Comparison of ENCODE assay signal across 11 mouse cellular contexts in the genomic region with DNA sequence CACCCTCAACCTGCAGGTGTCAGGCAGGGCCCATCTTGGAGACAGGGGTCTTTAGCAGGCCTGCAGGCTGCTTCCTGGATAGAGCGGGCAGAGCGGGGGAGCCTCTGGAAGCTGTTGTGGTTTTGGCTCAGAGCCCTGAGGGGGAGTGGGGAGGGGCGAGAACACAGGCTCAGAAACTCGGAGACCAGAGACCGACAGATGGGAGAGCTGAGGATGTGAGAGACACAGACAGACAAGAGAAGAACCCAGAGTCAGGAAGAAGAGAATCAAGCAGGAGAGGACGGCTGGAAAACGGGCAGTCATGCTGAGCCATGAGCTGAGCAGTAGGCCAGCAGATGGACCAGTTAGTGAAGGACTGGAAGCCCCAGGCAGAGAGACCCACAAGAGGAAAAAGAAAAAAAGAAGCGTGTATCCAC. TPM values are rescaled to one million over a fixed set of nuclear protein-coding genes. Genes with fewer than 3 reads are reported as not detected.
DNase-seq lines count a peak whose midpoint lies in the region; ATAC-seq lines count a peak whose summit lies in the region.
"Had no signal": no experiment of that assay in that cellular context is flagged by ENCODE, and none has a peak within 500 bp of the region (broad histone marks: within the 10 kb centered on the region; RNA-seq: fewer than 3 reads in every experiment).

No protein-coding gene starts in this region.

- WGBS in limb, embryonic 13.5 days, result 26% methylated on average over 8 of the region's 8 CpGs
- WGBS in limb, embryonic 10.5 days, result 52% methylated on average over 8 of the region's 8 CpGs
- 39% methylated on average over 8 of the region's 8 CpGs for WGBS in hindbrain, embryonic 12.5 days

- no peak overlapping the region for H3K27ac ChIP-seq in limb, embryonic 13.5 days
- no peak overlapping the region for H3K27ac ChIP-seq in limb, embryonic 10.5 days
- peak overlapping the region; percentile 64 for H3K27ac ChIP-seq in hindbrain, embryonic 12.5 days

- no peak overlapping the region for H3K4me3 ChIP-seq in limb, embryonic 13.5 days
- H3K4me3 ChIP-seq in limb, embryonic 10.5 days, result no peak overlapping the region
- H3K4me3 ChIP-seq in hindbrain, embryonic 12.5 days, result no peak overlapping the region

- no peak for DNase-seq in limb, embryonic 10.5 days (ENCODE audit: low spot score)
- DNase-seq in cerebellum, postnatal 14 days, result peak; percentile 75 to 77
- DNase-seq in right cerebral cortex, postnatal 36 days (ENCODE audit: low spot score in 2 of 2), result peak; percentile 55 to 62
- no peak for DNase-seq in adrenal gland, postnatal 36 days
- no peak for DNase-seq in heart, postnatal 25 days (ENCODE audit: low spot score)
- DNase-seq in heart, postnatal 4 days, result no peak

- H3K4me1 ChIP-seq in limb, embryonic 13.5 days, result peaks cover 17% of the 10 kb centered on the region; the same call in 1 of the 2 replicates
- no peaks in the 10 kb centered on the region for H3K4me1 ChIP-seq in limb, embryonic 10.5 days
- peaks cover 19% of the 10 kb centered on the region for H3K4me1 ChIP-seq in hindbrain, embryonic 12.5 days

- H3K9me3 ChIP-seq in limb, embryonic 13.5 days, result no peaks in the 10 kb centered on the region
- no peaks in the 10 kb centered on the region for H3K9me3 ChIP-seq in limb, embryonic 10.5 days (replicated peaks)
- no peaks in the 10 kb centered on the region for H3K9me3 ChIP-seq in hindbrain, embryonic 12.5 days (replicated peaks)

- no peaks in the 10 kb centered on the region for H3K36me3 ChIP-seq in limb, embryonic 13.5 days
- H3K36me3 ChIP-seq in limb, embryonic 10.5 days, result no peaks in the 10 kb centered on the region
- H3K36me3 ChIP-seq in hindbrain, embryonic 12.5 days, result no peaks in the 10 kb centered on the region

- no peak overlapping the region for H3K4me2 ChIP-seq in limb, embryonic 13.5 days (replicated peaks)
- no peak overlapping the region for H3K4me2 ChIP-seq in hindbrain, embryonic 12.5 days (replicated peaks)
- H3K4me2 ChIP-seq: liver, embryonic 11.5 days had no signal

- H3K9ac ChIP-seq in limb, embryonic 13.5 days, result no peak overlapping the region
- no peak overlapping the region for H3K9ac ChIP-seq in hindbrain, embryonic 12.5 days

- ATAC-seq in limb, embryonic 13.5 days (ENCODE audit: low FRiP score, low read depth), result peak; percentile 40; the same call in 1 of the 2 replicates
- peak; percentile 46; the same call in 1 of the 2 replicates for ATAC-seq in hindbrain, embryonic 12.5 days (ENCODE audit: low FRiP score)
- ATAC-seq: Patski had no signal

- intact Hi-C loops in heart, postnatal 25 days (cut with DNase I), result no loop called here

- H3K27me3 ChIP-seq in limb, embryonic 13.5 days, result peaks cover 40% of the 10 kb centered on the region
- H3K27me3 ChIP-seq in limb, embryonic 10.5 days (ENCODE audit: low read depth, poor library complexity, severe bottlenecking), result peaks cover 27% of the 10 kb centered on the region
- H3K27me3 ChIP-seq in hindbrain, embryonic 12.5 days, result 0 out of 2 replicates have a peak, but pooled peaks cover under 1% of the 10 kb centered on the region

RNA-seq across cellular contexts. Expression of gene Xkr7, which starts 14.2 kb away (rescaled TPM):
- not detected in 2 replicates for polyA plus RNA-seq in limb, embryonic 13.5 days (2015; fragmentation: Nextera tagmentation; extraction: Ambion mirVana)
- polyA plus RNA-seq in limb, embryonic 10.5 days (2016; fragmentation: Nextera tagmentation; extraction: Ambion mirVana), result not detected in 2 replicates
- 1.7 and 2.0 TPM in 2 replicates for polyA plus RNA-seq in hindbrain, embryonic 12.5 days (2016; fragmentation: Nextera tagmentation; extraction: Ambion mirVana)
- total RNA-seq in adrenal gland, postnatal 36 days (2021), result 1 to 10 TPM in 1 of 2 experiments, under 1 TPM in 1; 0.56 to 1.5 TPM
- total RNA-seq in heart, postnatal 25 days (2021), result not detected
- not detected for total RNA-seq in heart, postnatal 4 days (2021)
- polyA plus RNA-seq: liver, embryonic 11.5 days; Patski; spleen, adult 2 months had no signal

RNA-seq across cellular contexts. Expression of gene Ccm2l, which starts 19.9 kb away (rescaled TPM):
- polyA plus RNA-seq in limb, embryonic 13.5 days (2015; fragmentation: Nextera tagmentation; extraction: Ambion mirVana), result 1.7 and 1.9 TPM in 2 replicates
- polyA plus RNA-seq in limb, embryonic 10.5 days (2016; fragmentation: Nextera tagmentation; extraction: Ambion mirVana), result 1.5 and 1.7 TPM in 2 replicates
- polyA plus RNA-seq in hindbrain, embryonic 12.5 days (2016; fragmentation: Nextera tagmentation; extraction: Ambion mirVana), result 2.8 and 3.3 TPM in 2 replicates
- 10 to 100 TPM; 10.2 to 11.0 TPM for total RNA-seq in adrenal gland, postnatal 36 days (2021)
- 10 to 100 TPM; 15.8 to 16.7 TPM for total RNA-seq in heart, postnatal 25 days (2021)
- total RNA-seq in heart, postnatal 4 days (2021), result 10 to 100 TPM; 24.1 to 25.3 TPM
- polyA plus RNA-seq: Patski had no signal

RNA-seq across cellular contexts. Expression of gene Pdrg1, which starts 30.7 kb away (rescaled TPM):
- 126 and 131 TPM in 2 replicates for polyA plus RNA-seq in limb, embryonic 13.5 days (2015; fragmentation: Nextera tagmentation; extraction: Ambion mirVana)
- 82.6 and 92.5 TPM in 2 replicates for polyA plus RNA-seq in limb, embryonic 10.5 days (2016; fragmentation: Nextera tagmentation; extraction: Ambion mirVana)
- 127 and 131 TPM in 2 replicates for polyA plus RNA-seq in hindbrain, embryonic 12.5 days (2016; fragmentation: Nextera tagmentation; extraction: Ambion mirVana)
- 100 to 1,000 TPM; 175 to 226 TPM for total RNA-seq in adrenal gland, postnatal 36 days (2021)
- total RNA-seq in heart, postnatal 25 days (2021), result 100 to 1,000 TPM; 110 to 116 TPM
- total RNA-seq in heart, postnatal 4 days (2021), result 10 to 100 TPM; 52.2 to 54.7 TPM

Comparison
In these comparisons a context has a peak if more than half of its experiments do, and no peak if none do; other contexts are left out.
1. DNase-seq: peak in cerebellum, postnatal 14 days (2 of 2) and right cerebral cortex, postnatal 36 days (2 of 2); none in limb, embryonic 10.5 days (single experiment), adrenal gland, postnatal 36 days (0 of 2), heart, postnatal 25 days (single experiment) and heart, postnatal 4 days (single experiment).